Mouse (Mus musculus) heart, embryonic 13.5 days (tissue): ENCODE data around the gene Insig1. TPM values are rescaled to one million over a fixed set of nuclear protein-coding genes. Genes with fewer than 3 reads are reported as not detected.

ENCODE experiments used
- ATAC-seq: fragments of 200-750 bp; cut with Nextera tagmentation; 2 replicates; pipeline ENCODE4 v1.8.0; 2017; ENCODE audit warnings: moderate TSS enrichment; ENCODE audit not compliant: insufficient number of reproducible peaks, low FRiP score, low TSS enrichment; ENCODE audit errors: extremely low read depth
- H3K27ac ChIP-seq: fragments of 300-500 bp; sonication (generic); replicated peaks from 2 replicates; pipeline ENCODE4 v1.5.1; 2015; ENCODE audit warnings: moderate library complexity, mild to moderate bottlenecking, inconsistent platforms
- H3K27me3 ChIP-seq: fragments of 300-500 bp; sonication (generic); replicated peaks from 2 replicates; pipeline ENCODE4 v1.6.1; 2015; ENCODE audit warnings: mild to moderate bottlenecking, inconsistent platforms
- H3K36me3 ChIP-seq: fragments of 300-500 bp; sonication (generic); 2 replicates; pipeline ENCODE4 v1.6.1; 2015; ENCODE audit warnings: mild to moderate bottlenecking, inconsistent platforms
- H3K4me1 ChIP-seq: fragments of 300-500 bp; sonication (generic); 2 replicates; pipeline ENCODE4 v1.6.1; 2015; ENCODE audit warnings: inconsistent platforms
- H3K4me2 ChIP-seq: fragments of 300-500 bp; sonication (generic); 2 replicates; pipeline ENCODE4 v1.6.1; 2015; ENCODE audit warnings: inconsistent platforms, mild to moderate bottlenecking, moderate library complexity
- H3K4me3 ChIP-seq: fragments of 300-500 bp; sonication (generic); 2 replicates; pipeline ENCODE4 v1.5.1; 2015; ENCODE audit warnings: moderate library complexity, mild to moderate bottlenecking, inconsistent platforms
- H3K9ac ChIP-seq: fragments of 300-500 bp; sonication (generic); 2 replicates; pipeline ENCODE4 v1.6.1; 2015; ENCODE audit warnings: inconsistent platforms, mild to moderate bottlenecking, moderate library complexity
- H3K9me3 ChIP-seq: fragments of 300-500 bp; sonication (generic); 2 replicates; pipeline ENCODE4 v1.6.1; 2016; ENCODE audit warnings: inconsistent platforms
- WGBS: fragments of 180-500 bp; shearing (Covaris S2); methylation state at CpG from one replicate; pipeline ENCODE4 v1.1.7; 2015; ENCODE audit warnings: mixed read lengths; 5-methylcytosine and 5-hydroxymethylcytosine counted together
- polyA plus RNA-seq: library from polyadenylated mRNA; unstranded; fragments of >200 nt; fragmentation: Nextera tagmentation; extraction: Ambion mirVana; gene quantifications from 2 replicates; pipeline ENCODE4 v1.2.1, GENCODE M21; 2015

Gene Insig1
- polyA plus RNA-seq, 1 experiment from 2014 or later, result 29.0 TPM

- Histone ChIP-seq H3K9me3 (no peaks in the 10 kb centered on the region), H3K9ac (no peak overlapping the region), H3K4me1 (peaks cover 23% of the 10 kb centered on the region), H3K4me3 (no peak overlapping the region), H3K4me2 (no peak overlapping the region), H3K27ac (no peak overlapping the region), H3K27me3 (peaks cover 82% of the 10 kb centered on the region), H3K36me3 (no peaks in the 10 kb centered on the region)
- 36% methylated on average over 3 of the region's 3 CpGs for WGBS
- no peak for ATAC-seq
These were observed 48.4 kb downstream of the Insig1 start for GRCm38 (mm10) chr5:28119576-28119975.

- 2% methylated on average over 27 of the region's 27 CpGs for WGBS
- Histone ChIP-seq H3K27me3 (peaks cover 97% of the 10 kb centered on the region), H3K4me2 (peak overlapping the region; percentile 45), H3K27ac (no peak overlapping the region), H3K36me3 (no peaks in the 10 kb centered on the region), H3K9me3 (no peaks in the 10 kb centered on the region), H3K4me1 (peaks cover 21% of the 10 kb centered on the region), H3K9ac (no peak overlapping the region), H3K4me3 (peak overlapping the region; percentile 22)
- no peak for ATAC-seq
These were observed 51.6 kb downstream of the Insig1 start for GRCm38 (mm10) chr5:28122491-28123454.

GRCm38 (mm10) chr5:28123455-28123825 is 52.3 kb downstream of the Insig1 start:
- H3K27ac ChIP-seq, result no peak overlapping the region
- WGBS, result 1% methylated on average over 11 of the region's 11 CpGs
- H3K9ac ChIP-seq, result no peak overlapping the region
- ATAC-seq, result no peak
- H3K4me2 ChIP-seq, result peak overlapping the region; percentile 45
- peaks cover 14% of the 10 kb centered on the region for H3K4me1 ChIP-seq
- H3K36me3 ChIP-seq, result no peaks in the 10 kb centered on the region
- peak overlapping the region; percentile 22 for H3K4me3 ChIP-seq
- H3K27me3 ChIP-seq, result peaks cover 97% of the 10 kb centered on the region
- no peaks in the 10 kb centered on the region for H3K9me3 ChIP-seq

GRCm38 (mm10) chr5:28124321-28125230 is 53.4 kb downstream of the Insig1 start:
- WGBS, result 4% methylated on average over 28 of the region's 28 CpGs
- H3K4me2 ChIP-seq, result peak overlapping the region; percentile 24; the same call in 1 of the 2 replicates
- H3K4me3 ChIP-seq, result 0 out of 2 replicates have a peak overlapping the region, but pooled peaks have one; percentile 2
- no peak for ATAC-seq
- peaks cover 98% of the 10 kb centered on the region for H3K27me3 ChIP-seq
- H3K27ac ChIP-seq, result no peak overlapping the region
- H3K9ac ChIP-seq, result no peak overlapping the region
- H3K36me3 ChIP-seq, result no peaks in the 10 kb centered on the region
- H3K4me1 ChIP-seq, result peaks cover 13% of the 10 kb centered on the region
- H3K9me3 ChIP-seq, result no peaks in the 10 kb centered on the region

Other genes starting within 250 kb of the Insig1 start
- gene Htr5a, start 229.2 kb upstream of the Insig1 start, polyA plus RNA-seq, result not detected in 2 replicates
- gene En2, start 94.3 kb downstream of the Insig1 start, polyA plus RNA-seq, result not detected in 2 replicates
- gene Cnpy1, start 174.4 kb downstream of the Insig1 start, polyA plus RNA-seq, result 0.08 TPM in 1 of 2 replicates, not detected in the other
- 8.8 and 8.9 TPM in 2 replicates for gene Rbm33, start 245.8 kb downstream of the Insig1 start, polyA plus RNA-seq